Mouse (Mus musculus) gastrocnemius, postnatal 14 days (tissue): Measurements from ENCODE around the gene Atp8a2. TPM values are rescaled to one million over a fixed set of nuclear protein-coding genes. Genes with fewer than 3 reads are reported as not detected.

Experiments
- DNase-seq: peaks from one replicate; pipeline ENCODE4 v3.0.0; 2021; ENCODE audit warnings: mixed read lengths
- intact Hi-C: fragments of 180-260 bp; cut with DNase I; formaldehyde crosslinking; loops from one replicate; pipeline ENCODE4 v1.15.1; 2025; ENCODE audit warnings: low total_unique reads
- total RNA-seq, 2 experiments: library from RNA; stranded (reverse); gene quantifications; 2 replicates each; pipeline ENCODE4 v1.2.3; 2021

The Atp8a2 gene
- total RNA-seq, 2 experiments from 2014 or later, result 0.93 to 1.8 TPM

DNA sequence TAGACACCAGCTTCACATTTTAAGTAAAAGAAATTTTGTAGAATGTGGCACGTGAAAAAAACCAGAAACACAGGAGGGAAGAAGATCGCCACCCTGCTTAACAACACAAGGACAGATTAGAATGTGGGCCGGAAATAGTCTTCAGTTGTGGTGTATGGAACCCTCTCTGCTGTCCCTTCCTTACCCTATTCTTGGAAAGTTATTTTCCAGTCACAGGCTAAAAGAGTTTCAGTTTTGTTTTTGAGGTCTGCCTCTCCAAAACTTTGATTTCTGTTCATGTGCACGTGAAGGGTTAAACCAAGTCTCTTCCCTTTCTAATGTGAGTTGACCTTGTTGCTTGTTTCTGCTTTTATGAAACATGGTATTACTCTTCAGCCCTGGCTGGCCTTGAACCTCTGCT, 501.8 kb downstream of the Atp8a2 start:
- intact Hi-C loops, result no loop called here
- no peak for DNase-seq

GRCm38 (mm10) chr14:59692164-59692563, 504.8 kb downstream of the Atp8a2 start:
- no peak for DNase-seq
- intact Hi-C loops, result no loop called here

GRCm38 (mm10) chr14:59691402-59691801, 505.6 kb downstream of the Atp8a2 start:
- intact Hi-C loops, result no loop called here

DNA sequence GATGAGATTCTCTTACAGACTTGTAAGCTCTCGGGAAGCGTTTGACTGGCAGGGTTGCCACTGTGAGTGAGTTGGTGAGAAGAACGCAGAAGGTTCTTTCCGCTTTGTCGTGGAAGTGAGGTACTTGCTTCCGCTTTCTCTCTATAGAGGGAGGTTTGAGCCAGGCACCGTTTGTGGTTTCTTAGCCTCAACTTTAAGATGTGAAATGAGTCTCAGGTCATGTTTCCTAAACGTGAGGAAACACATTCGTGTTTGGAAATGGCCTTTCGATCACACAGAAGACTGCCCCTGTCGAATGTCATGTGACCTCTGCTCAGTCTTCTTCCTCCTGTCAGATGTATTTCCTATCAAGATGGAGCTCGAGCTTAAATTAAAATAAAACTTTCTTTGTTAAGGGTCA, 506.0 kb downstream of the Atp8a2 start:
- DNase-seq, result no peak
- intact Hi-C loops, result no loop called here

More at GRCm38 (mm10) chr14:59691402-59691801, 505.6 kb downstream of the Atp8a2 start:
- no peak for DNase-seq

GRCm38 (mm10) chr14:59689596-59689995, 507.4 kb downstream of the Atp8a2 start:
- DNase-seq, result no peak
- intact Hi-C loops, result no loop called here

- DNase-seq, result no peak
- intact Hi-C loops, result no loop called here
These were observed 510.8 kb downstream of the Atp8a2 start for GRCm38 (mm10) chr14:59686229-59686628.

- DNase-seq, result no peak
- intact Hi-C loops, result no loop called here
These were observed 511.6 kb downstream of the Atp8a2 start for GRCm38 (mm10) chr14:59685343-59685742.

GRCm38 (mm10) chr14:59681906-59682305, 515.1 kb downstream of the Atp8a2 start:
- intact Hi-C loops, result no loop called here
- no peak for DNase-seq

DNA sequence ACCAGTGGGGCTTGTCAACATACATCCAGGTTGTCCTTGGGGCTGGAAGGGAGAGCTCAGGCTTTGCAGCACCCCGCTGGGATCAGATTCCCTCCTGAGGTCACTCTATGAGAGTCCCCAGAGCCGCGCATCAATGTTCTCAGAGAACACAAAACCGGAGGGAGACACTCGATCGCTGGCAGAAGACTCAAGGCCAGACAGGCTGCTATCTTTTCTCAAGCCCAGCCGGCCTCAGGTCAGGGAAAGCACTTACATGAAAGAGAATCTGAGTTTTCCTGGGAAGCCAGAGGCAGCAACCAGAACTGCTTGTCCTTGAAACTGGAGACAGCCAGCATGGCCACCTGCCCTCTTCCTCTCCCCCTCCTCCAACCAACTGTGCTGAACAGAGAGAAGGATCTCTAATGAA, 519.4 kb downstream of the Atp8a2 start:
- peak; percentile 48 for DNase-seq
- intact Hi-C loops, result no loop called here

DNA sequence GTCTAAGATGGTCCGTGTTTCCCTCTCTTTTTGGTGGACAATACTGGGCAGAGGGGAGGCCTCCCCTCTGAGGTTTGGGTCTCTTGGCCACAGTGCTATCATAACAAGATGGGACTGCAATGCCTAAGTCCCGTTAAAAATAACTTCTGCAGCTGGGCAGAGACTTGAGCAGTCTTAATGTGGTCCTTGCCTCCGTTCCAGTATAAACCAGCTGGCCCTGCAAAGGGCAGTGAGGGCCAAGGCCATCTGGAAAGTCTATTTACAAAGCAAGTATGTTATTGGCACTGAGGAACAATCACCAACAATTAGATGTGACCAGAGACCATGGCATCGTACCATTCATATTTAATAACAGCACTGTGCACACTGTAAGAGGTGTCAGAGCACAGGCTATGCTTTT, 521.6 kb downstream of the Atp8a2 start:
- intact Hi-C loops, result no loop called here
- DNase-seq, result no peak

DNA sequence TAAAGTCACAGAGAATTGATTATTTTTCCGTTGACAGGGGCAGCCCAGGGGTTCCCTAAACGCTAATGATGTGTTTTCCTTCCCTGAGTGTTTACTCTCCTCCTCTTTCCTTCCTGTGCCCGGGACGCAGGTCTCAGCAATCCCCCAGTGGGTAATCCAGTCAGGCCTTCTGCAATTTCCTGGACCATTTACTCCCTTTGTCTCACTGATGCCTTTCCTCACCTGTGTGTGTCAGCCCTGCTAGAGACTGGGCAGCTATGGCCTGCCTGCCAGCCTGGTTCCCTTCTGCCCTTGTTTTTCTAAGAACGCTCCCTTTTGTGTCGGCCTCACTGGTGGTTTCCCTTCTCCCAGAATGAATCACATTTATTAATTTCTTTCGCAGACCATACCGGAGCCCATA, 522.4 kb downstream of the Atp8a2 start:
- no peak for DNase-seq
- intact Hi-C loops, result loop anchor here (5.0 kb wide), 1 partner anchor 1597 kb away; no protein-coding TSS in a partner anchor

DNA sequence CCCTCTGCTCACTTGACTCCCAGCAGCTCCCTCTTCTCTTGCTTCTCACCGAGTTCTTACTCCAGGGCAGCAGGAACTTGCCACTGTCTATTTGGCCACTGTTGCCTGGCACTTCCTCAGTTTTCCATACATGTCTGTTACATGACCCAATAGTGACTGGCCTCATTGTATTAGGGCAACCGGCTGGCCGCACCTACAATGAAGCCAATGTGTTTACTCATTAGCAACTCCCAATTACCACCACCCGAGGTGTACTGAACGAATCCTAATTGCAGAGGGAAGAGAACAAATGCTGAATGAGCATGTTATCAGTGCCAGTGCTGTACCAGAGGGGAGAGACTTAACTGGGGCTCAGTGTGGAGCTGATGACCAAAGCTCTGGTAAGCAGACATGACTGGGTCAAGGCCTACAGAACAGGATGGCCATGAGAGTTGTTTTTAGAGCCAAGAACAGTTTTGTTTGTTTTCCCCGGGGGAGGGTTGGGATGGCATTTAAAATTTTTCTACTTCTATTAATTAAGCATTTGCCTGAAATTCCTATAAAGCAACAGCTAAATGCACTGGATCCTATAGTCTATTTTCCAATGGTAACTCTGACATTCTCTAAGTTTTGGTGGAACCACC, 524.0 kb downstream of the Atp8a2 start:
- DNase-seq, result no peak
- intact Hi-C loops, result loop anchor here (5.0 kb wide), 1 partner anchor 1596 kb away; no protein-coding TSS in a partner anchor

DNA sequence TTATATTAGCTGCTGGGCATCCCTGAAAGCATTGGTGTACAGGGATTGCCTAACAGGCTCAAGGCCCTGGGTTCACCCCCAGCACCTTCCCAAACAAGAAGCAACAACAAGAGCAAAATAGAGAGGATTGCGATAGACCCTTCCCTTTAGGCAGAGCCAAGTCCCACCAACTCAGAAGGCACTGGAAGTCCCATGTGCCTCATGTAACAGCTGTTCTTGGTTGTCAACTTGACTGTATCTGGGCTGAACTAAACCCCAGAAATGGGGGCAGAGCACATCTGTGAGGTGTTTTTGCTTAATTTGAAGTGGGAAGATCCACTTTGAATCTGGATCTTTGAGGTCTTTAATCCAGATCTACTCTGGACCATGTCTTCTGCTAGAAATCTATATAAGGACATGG, 539.9 kb downstream of the Atp8a2 start:
- no peak for DNase-seq
- intact Hi-C loops, result no loop called here

DNA sequence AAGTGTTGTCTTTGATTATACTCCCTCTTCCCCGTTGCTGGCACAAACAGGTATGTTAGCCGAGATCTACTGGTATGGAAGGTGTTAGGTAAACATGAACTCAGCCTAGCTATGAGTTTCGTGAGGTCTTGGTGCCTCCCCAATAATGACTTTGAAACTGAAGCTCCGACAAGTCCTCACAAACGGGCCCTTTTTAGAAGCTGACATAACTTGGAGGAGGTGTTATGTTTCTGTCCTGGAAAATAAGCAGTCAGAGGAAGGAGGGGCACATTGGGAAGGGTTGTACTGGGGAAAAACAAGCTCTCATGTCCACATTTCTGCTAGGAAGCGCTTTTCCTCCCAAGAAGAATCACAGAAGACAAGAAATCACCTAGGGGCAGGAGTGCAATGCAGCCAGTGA, 540.4 kb downstream of the Atp8a2 start:
- intact Hi-C loops, result no loop called here
- no peak for DNase-seq

DNA sequence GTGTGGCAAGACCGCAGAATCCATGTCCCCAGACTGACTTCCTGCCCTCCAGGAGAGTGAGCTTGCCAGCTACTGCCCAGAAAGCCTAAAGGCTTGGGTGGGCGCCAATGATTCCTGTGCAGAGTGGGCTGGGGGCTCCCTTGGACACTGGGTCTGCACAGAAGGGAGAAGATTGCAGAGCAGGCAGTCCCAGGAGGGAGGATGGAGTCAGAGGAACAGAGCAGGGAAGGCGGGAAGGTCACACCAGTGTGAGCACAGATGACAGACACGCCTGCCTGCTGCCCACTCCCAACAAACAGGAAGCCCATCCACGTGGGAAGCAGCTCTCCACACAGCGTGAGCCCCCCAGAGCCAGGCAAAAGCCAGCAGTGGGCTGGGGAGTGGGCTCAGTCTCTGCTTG, 547.6 kb downstream of the Atp8a2 start:
- no peak for DNase-seq
- intact Hi-C loops, result no loop called here

GRCm38 (mm10) chr14:59648611-59649010, 548.4 kb downstream of the Atp8a2 start:
- intact Hi-C loops, result no loop called here
- no peak for DNase-seq

DNA sequence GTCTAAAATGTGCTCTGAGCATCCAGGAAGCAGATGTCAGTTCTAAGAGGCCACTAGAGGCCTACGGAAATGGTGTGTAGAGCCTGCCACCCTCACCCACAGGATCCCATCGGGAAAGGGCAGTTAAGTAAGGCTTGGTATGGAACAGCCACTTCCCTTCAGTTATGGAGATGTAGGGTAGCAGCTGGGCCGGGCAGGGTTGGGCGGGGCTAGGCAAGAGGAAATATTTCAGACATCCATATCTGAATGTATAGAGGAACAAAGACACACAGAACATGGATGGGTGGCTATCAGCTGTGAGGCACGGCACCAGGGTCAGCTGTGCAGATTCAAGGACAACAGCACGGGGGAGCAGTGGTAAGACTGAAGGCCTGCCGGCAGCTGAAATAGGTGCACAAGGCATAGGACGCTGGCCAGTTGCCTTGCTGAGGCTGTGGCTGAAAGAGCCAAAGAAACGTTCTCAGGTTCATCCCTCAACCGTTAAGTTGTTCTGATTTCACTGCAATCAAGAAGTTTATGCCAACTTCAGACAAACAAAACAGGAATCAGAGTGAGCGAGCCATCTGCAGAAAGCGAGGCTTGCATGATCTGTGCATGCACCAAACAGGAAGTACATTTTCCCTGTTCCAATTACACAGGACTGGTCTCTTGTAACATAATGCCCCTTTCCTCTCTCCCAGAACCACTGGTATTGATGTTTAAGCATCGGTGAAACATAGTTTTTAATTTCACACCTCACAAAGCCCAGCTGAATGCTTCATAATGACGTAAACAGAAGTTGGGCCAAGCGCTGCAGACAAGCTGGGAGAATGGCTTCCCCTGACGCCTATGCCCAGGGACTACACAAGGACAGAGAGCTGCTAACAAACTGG, 549.9 kb downstream of the Atp8a2 start:
- intact Hi-C loops, result no loop called here
- no peak for DNase-seq

- DNase-seq, result no peak
- intact Hi-C loops, result no loop called here
These were observed 552.1 kb downstream of the Atp8a2 start for GRCm38 (mm10) chr14:59644896-59645295.

DNA sequence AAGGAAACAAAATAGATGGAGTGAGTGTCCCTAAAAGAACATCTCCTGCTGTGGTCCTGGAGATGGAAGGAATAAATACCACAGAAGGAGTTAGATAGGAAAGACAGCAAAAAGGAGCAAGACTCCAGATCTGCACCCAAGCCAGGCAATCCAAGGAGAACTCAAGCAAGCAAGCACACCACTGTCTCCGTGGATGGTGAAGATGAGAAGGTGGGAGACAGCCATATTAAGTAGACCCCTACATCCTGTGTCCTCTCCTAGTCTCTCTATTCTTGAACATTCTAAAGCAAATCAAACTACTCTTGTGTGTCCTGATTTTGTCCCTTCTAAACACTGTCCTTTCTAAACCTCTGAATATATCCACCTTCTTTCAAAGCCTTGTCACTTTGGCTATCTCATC, 552.8 kb downstream of the Atp8a2 start:
- intact Hi-C loops, result no loop called here
- no peak for DNase-seq

DNA sequence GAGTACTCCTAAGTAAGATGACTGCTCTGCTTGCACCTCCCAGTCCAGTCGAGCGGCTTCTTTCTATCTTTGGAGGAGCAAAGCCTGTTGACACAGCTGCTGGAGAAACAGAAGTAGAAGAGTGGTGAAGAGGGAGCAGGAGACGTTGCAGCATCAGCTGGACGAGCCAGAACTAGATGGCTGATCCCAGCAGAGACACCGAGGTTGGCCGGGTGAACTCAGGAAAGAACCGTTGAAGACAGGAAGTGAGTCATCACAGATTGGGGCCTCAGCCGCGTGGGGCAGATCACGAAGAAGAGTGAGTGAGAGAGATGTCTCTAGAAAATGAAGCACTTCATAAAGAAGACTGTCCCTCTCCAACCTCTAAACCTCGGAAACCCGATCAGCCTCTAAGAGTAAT, 553.4 kb downstream of the Atp8a2 start:
- DNase-seq, result peak; percentile 41
- intact Hi-C loops, result no loop called here

- no peak for DNase-seq
- intact Hi-C loops, result no loop called here
These were observed 555.1 kb downstream of the Atp8a2 start for GRCm38 (mm10) chr14:59641856-59642255.
